Mouse (Mus musculus) forebrain, embryonic 13.5 days (tissue): Measurements from ENCODE around the gene Anapc5. TPM values are rescaled to one million over a fixed set of nuclear protein-coding genes. Genes with fewer than 3 reads are reported as not detected.

Experiments
- ATAC-seq: fragments of 200-750 bp; cut with Nextera tagmentation; 2 replicates; pipeline ENCODE4 v1.8.0; 2017
- H3K27ac ChIP-seq: fragments of 300-500 bp; sonication (generic); 2 replicates; pipeline ENCODE4 v1.5.1; 2015; ENCODE audit warnings: inconsistent platforms, mild to moderate bottlenecking, moderate library complexity
- H3K27me3 ChIP-seq: fragments of 300-500 bp; sonication (generic); 2 replicates; pipeline ENCODE4 v1.6.1; 2015; ENCODE audit warnings: mild to moderate bottlenecking, inconsistent platforms
- H3K36me3 ChIP-seq: fragments of 300-500 bp; sonication (generic); 2 replicates; pipeline ENCODE4 v1.6.1; 2015; ENCODE audit warnings: mild to moderate bottlenecking, inconsistent platforms; ENCODE audit not compliant: poor library complexity, severe bottlenecking
- H3K4me1 ChIP-seq: fragments of 300-500 bp; sonication (generic); 2 replicates; pipeline ENCODE4 v1.6.1; 2015; ENCODE audit warnings: inconsistent platforms
- H3K4me2 ChIP-seq: fragments of 300-500 bp; sonication (generic); 2 replicates; pipeline ENCODE4 v1.6.1; 2015; ENCODE audit warnings: inconsistent platforms, mild to moderate bottlenecking, moderate library complexity
- H3K4me3 ChIP-seq: fragments of 300-500 bp; sonication (generic); 2 replicates; pipeline ENCODE4 v1.5.1; 2015; ENCODE audit warnings: mild to moderate bottlenecking, inconsistent platforms
- H3K9ac ChIP-seq: fragments of 300-500 bp; sonication (generic); 2 replicates; pipeline ENCODE4 v1.6.1; 2015; ENCODE audit warnings: mild to moderate bottlenecking, inconsistent platforms
- H3K9me3 ChIP-seq: fragments of 300-500 bp; sonication (generic); replicated peaks from 2 replicates; pipeline ENCODE4 v1.6.1; 2016; ENCODE audit warnings: inconsistent platforms
- WGBS: fragments of 180-500 bp; shearing (Covaris S2); methylation state at CpG from one replicate; pipeline ENCODE4 v1.1.7; 2015; 5-methylcytosine and 5-hydroxymethylcytosine counted together
- polyA plus RNA-seq: library from polyadenylated mRNA; unstranded; fragments of >200 nt; fragmentation: Nextera tagmentation; extraction: Ambion mirVana; gene quantifications from 2 replicates; pipeline ENCODE4 v1.2.1, GENCODE M21; 2015

Anapc5 gene
- polyA plus RNA-seq, 1 experiment from 2014 or later: 552 TPM

GRCm38 (mm10) chr5:122754477-122754876 is 66.7 kb downstream of the Anapc5 start:
- Histone ChIP-seq H3K9ac (no peak overlapping the region), H3K27ac (no peak overlapping the region), H3K36me3 (peaks cover 67% of the 10 kb centered on the region), H3K9me3 (no peaks in the 10 kb centered on the region), H3K4me1 (no peaks in the 10 kb centered on the region), H3K4me3 (no peak overlapping the region), H3K4me2 (no peak overlapping the region), H3K27me3 (no peaks in the 10 kb centered on the region)
- 93% methylated on average over 16 of the region's 16 CpGs for WGBS
- no peak for ATAC-seq

- no peaks in the 10 kb centered on the region for H3K4me1 ChIP-seq
- H3K9ac ChIP-seq: no peak overlapping the region
- no peak overlapping the region for H3K4me3 ChIP-seq
- no peak overlapping the region for H3K27ac ChIP-seq
- no peaks in the 10 kb centered on the region for H3K9me3 ChIP-seq
- WGBS: 92% methylated on average over 7 of the region's 7 CpGs
- no peak overlapping the region for H3K4me2 ChIP-seq
- no peaks in the 10 kb centered on the region for H3K27me3 ChIP-seq
- no peak for ATAC-seq
- peaks cover 64% of the 10 kb centered on the region for H3K36me3 ChIP-seq
These were observed 73.2 kb downstream of the Anapc5 start for GRCm38 (mm10) chr5:122747950-122748349.

GRCm38 (mm10) chr5:122743880-122744422 is 77.2 kb downstream of the Anapc5 start:
- Histone ChIP-seq H3K9me3 (no peaks in the 10 kb centered on the region), H3K36me3 (peaks cover 76% of the 10 kb centered on the region), H3K27ac (no peak overlapping the region), H3K9ac (no peak overlapping the region), H3K4me1 (no peaks in the 10 kb centered on the region), H3K27me3 (no peaks in the 10 kb centered on the region), H3K4me3 (no peak overlapping the region), H3K4me2 (no peak overlapping the region)
- 86% methylated on average over 13 of the region's 13 CpGs for WGBS
- no peak for ATAC-seq

Other genes starting within 250 kb of the Anapc5 start
- gene Ift81, start 206.8 kb downstream of the Anapc5 start, polyA plus RNA-seq: 63.2 and 69.7 TPM in 2 replicates
- gene P2rx7, start 177.4 kb downstream of the Anapc5 start, polyA plus RNA-seq: 0.69 and 0.85 TPM in 2 replicates
- gene P2rx4, start 113.8 kb downstream of the Anapc5 start, polyA plus RNA-seq: 6.2 and 6.8 TPM in 2 replicates
- 40.0 and 41.1 TPM in 2 replicates for gene Camkk2, start 41.9 kb downstream of the Anapc5 start, polyA plus RNA-seq
- gene Rnf34, start 28.7 kb upstream of the Anapc5 start, polyA plus RNA-seq: 51.9 and 56.0 TPM in 2 replicates
- gene Kdm2b, start 168.5 kb upstream of the Anapc5 start, polyA plus RNA-seq: 107 and 108 TPM in 2 replicates
- gene Orai1, start 193.7 kb upstream of the Anapc5 start, polyA plus RNA-seq: 10.6 and 10.8 TPM in 2 replicates
- 0.79 and 1.1 TPM in 2 replicates for gene Morn3, start 225.7 kb upstream of the Anapc5 start, polyA plus RNA-seq
- 10.9 and 11.0 TPM in 2 replicates for gene Tmem120b, start 247.1 kb upstream of the Anapc5 start, polyA plus RNA-seq